Mouse (Mus musculus) liver, postnatal 0 days (tissue): ENCODE data around the gene Krt71. TPM values are rescaled to one million over a fixed set of nuclear protein-coding genes. Genes with fewer than 3 reads are reported as not detected.
A peak's percentile ranks its signal among the peaks of the same experiment; 100 is the strongest.

Experiments
- ATAC-seq: fragments of 200-750 bp; cut with Nextera tagmentation; 2 replicates; pipeline ENCODE4 v1.8.0; 2017; ENCODE audit warnings: mild to moderate bottlenecking, moderate library complexity
- DNase-seq: peaks from one replicate; pipeline ENCODE4 v3.0.0-alpha.2; 2016
- H3K27ac ChIP-seq: fragments of 300-500 bp; sonication (generic); 2 replicates; pipeline ENCODE4 v1.5.1; 2014; ENCODE audit warnings: antibody characterized with exemption, moderate library complexity, mild to moderate bottlenecking, low read depth
- H3K27me3 ChIP-seq: fragments of 300-500 bp; sonication (generic); 2 replicates; pipeline ENCODE4 v1.6.1; 2014; ENCODE audit warnings: low read length, control low read depth, mixed read lengths; ENCODE audit not compliant: insufficient read depth
- H3K36me3 ChIP-seq: fragments of 300-500 bp; sonication (generic); replicated peaks from 2 replicates; pipeline ENCODE4 v1.6.1; 2014; ENCODE audit warnings: mild to moderate bottlenecking, control low read depth, low read length, moderate library complexity, mixed read lengths; ENCODE audit not compliant: insufficient read depth
- H3K4me1 ChIP-seq: fragments of 300-500 bp; sonication (generic); 2 replicates; pipeline ENCODE4 v1.6.1; 2014; ENCODE audit warnings: antibody characterized with exemption, mild to moderate bottlenecking, control low read depth; ENCODE audit not compliant: insufficient read depth
- H3K4me2 ChIP-seq: fragments of 300-500 bp; sonication (generic); 2 replicates; pipeline ENCODE4 v1.6.1; 2014; ENCODE audit warnings: low read depth, mild to moderate bottlenecking, low read length, moderate library complexity, mixed read lengths
- H3K4me3 ChIP-seq: fragments of 300-500 bp; sonication (generic); 2 replicates; pipeline ENCODE4 v1.5.1; 2014; ENCODE audit warnings: low read depth, low read length
- H3K9ac ChIP-seq: fragments of 300-500 bp; sonication (generic); replicated peaks from 2 replicates; pipeline ENCODE4 v1.6.1; 2014; ENCODE audit warnings: mild to moderate bottlenecking, moderate library complexity
- H3K9me3 ChIP-seq: fragments of 300-500 bp; sonication (generic); 2 replicates; pipeline ENCODE4 v1.6.1; 2016; ENCODE audit warnings: mild to moderate bottlenecking, control low read depth, low read length, mixed read lengths
- CTCF ChIP-seq: sonication (generic); IDR thresholded peaks from 2 replicates; pipeline ENCODE4 v1.5.1; 2016; ENCODE audit warnings: antibody characterized with exemption, low read depth
- EP300 ChIP-seq: IDR thresholded peaks from 2 replicates; pipeline ENCODE4 v1.6.1; 2016; ENCODE audit warnings: antibody characterized with exemption, low read depth, mild to moderate bottlenecking
- WGBS: fragments of 180-500 bp; shearing (Covaris S2); extraction: QIAGEN DNeasy Blood & Tissue Kit; methylation state at CpG from one replicate; pipeline ENCODE4 v1.1.7; 2014; ENCODE audit not compliant: insufficient replicate concordance; 5-methylcytosine and 5-hydroxymethylcytosine counted together
- polyA plus RNA-seq: library from polyadenylated mRNA; unstranded; fragments of >200 nt; fragmentation: Nextera tagmentation; extraction: Ambion mirVana; gene quantifications from 2 replicates; pipeline ENCODE4 v1.2.1, GENCODE M21; 2015

The Krt71 gene
- not detected in 2 replicates for polyA plus RNA-seq

DNA sequence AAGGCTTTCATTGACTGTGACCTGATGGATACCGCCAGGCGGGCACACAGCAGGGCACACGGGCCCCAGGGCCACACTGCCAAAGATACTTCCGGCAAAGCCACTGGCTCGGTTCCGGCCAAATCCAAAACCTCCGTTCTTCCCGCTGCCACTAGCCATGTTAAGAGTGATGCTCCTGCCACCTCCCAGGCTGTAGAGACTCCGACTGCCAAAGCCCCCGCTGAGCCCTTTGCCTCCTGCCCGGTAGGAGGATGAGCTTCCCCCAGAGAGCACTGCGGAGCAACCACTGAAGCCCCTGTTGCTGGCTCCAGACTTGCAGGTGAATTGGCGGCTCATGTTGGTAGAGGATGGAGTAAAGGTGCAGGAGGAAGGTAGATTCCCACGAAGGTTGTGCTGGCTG, at the start of gene Krt71:
TSS of gene Krt71 (minus strand) at position 399 of the 400 bp plus-strand sequence.
- ATAC-seq (no peak), DNase-seq (no peak)
- no peaks in the 10 kb centered on the region for H3K36me3 ChIP-seq
- TF ChIP-seq EP300, result no peak
- no peak for TF ChIP-seq CTCF
- 56% methylated on average over 14 of the region's 14 CpGs for whole genome bisulfite sequencing
- H3K4me3 ChIP-seq, result no peak within 1 kb of the TSS
- H3K9ac ChIP-seq, result no peak within 1 kb of the TSS
- no peak within 1 kb of the TSS for H3K4me2 ChIP-seq
- H3K4me1 ChIP-seq, result no peaks in the 10 kb centered on the region
- H3K27ac ChIP-seq, result no peak within 1 kb of the TSS
- no peaks in the 10 kb centered on the region for H3K9me3 ChIP-seq
- 0 out of 2 replicates have a peak, but pooled peaks cover 2% of the 10 kb centered on the region for H3K27me3 ChIP-seq

DNA sequence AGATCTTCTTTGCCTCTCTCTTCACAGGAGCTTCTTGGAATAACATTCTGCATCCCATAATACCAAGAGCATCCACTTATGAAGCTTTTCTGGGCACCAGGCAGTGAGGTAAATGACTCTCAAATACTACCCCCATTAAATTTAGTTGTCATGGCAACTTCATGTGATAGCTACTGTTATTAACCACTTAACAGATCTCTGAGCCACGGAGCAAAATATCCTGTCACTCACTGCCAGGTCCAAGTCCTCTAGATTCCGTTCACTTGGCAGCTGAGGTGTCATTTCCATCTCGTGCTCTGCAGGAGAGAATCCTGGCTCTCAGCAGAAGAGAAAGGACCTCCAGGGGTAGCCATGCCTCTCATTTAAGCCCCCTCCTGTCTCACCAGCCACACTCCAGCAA, 48.0 kb upstream of the Krt71 start:
- Histone ChIP-seq H3K4me2 (no peak overlapping the region), H3K9me3 (no peaks in the 10 kb centered on the region), H3K36me3 (no peaks in the 10 kb centered on the region), H3K27ac (no peak overlapping the region), H3K4me3 (no peak overlapping the region), H3K27me3 (no peaks in the 10 kb centered on the region), H3K9ac (no peak overlapping the region), H3K4me1 (no peaks in the 10 kb centered on the region)
- TF ChIP-seq EP300 (no peak), CTCF (no peak)
- DNase-seq (no peak), ATAC-seq (no peak)
- WGBS, result 20% methylated on average over 3 of the region's 3 CpGs

DNA sequence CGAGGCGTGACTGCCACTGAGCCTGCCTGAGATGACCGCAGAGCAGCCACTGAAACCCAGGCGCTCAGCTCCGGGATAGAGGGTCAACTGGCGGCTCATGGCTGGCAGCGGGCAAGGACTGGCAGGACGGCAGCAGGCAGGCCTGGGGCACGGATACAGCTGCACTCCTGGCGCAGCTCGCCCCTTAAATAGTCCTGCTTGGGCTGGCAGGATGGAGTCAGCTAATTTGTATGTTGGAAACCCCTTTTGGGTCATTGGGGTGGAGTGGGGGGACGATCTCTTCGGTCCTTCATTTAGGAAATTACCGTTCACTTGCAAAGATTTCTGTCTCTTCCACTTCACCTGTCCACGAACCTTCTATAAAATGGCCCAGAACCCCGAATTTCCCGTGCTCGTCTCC, 43.5 kb upstream of the Krt71 start, which contains the start of gene Krt72:
TSS of gene Krt72 (minus strand) at position 101 of the 400 bp plus-strand sequence.
- TF ChIP-seq CTCF, result no peak
- TF ChIP-seq EP300, result no peak

DNA sequence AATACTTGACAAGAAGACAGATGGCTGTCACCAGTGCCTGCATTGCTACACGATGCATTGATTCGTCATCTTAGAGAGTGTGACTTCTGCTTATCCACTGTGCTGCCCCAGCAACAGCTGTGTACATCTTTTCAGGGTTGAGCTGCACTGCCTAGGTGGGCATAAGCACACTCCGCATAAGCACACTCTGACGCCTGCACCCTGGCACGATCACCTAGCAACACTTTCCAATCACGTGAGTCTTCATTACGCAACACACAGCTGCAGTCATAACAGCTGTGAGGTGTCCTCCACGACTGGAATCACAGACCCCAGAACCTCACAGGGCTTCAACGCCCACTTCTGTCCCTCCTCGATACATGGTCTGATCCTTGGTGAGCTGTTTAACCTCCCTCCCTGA, 30.5 kb upstream of the Krt71 start:
- Histone ChIP-seq H3K9me3 (no peaks in the 10 kb centered on the region), H3K27me3 (peaks cover 3% of the 10 kb centered on the region; the same call in 1 of the 2 replicates), H3K27ac (no peak overlapping the region), H3K4me1 (no peaks in the 10 kb centered on the region), H3K4me3 (no peak overlapping the region), H3K36me3 (no peaks in the 10 kb centered on the region), H3K9ac (no peak overlapping the region), H3K4me2 (no peak overlapping the region)
- DNase-seq, result no peak
- TF ChIP-seq CTCF, result no peak
- TF ChIP-seq EP300, result no peak
- ATAC-seq, result no peak
- 55% methylated on average over 10 of the region's 10 CpGs for WGBS

More for the DNA sequence above, 43.5 kb upstream of the Krt71 start, which contains the start of gene Krt72:
- H3K27me3 ChIP-seq, result no peaks in the 10 kb centered on the region
- no peaks in the 10 kb centered on the region for H3K4me1 ChIP-seq
- H3K27ac ChIP-seq, result no peak within 1 kb of the TSS
- no peak within 1 kb of the TSS for H3K4me3 ChIP-seq
- no peak within 1 kb of the TSS for H3K9ac ChIP-seq
- no peaks in the 10 kb centered on the region for H3K9me3 ChIP-seq
- WGBS, result 79% methylated on average over 18 of the region's 18 CpGs
- DNase-seq (no peak), ATAC-seq (no peak)
- H3K4me2 ChIP-seq, result no peak within 1 kb of the TSS
- no peaks in the 10 kb centered on the region for H3K36me3 ChIP-seq

DNA sequence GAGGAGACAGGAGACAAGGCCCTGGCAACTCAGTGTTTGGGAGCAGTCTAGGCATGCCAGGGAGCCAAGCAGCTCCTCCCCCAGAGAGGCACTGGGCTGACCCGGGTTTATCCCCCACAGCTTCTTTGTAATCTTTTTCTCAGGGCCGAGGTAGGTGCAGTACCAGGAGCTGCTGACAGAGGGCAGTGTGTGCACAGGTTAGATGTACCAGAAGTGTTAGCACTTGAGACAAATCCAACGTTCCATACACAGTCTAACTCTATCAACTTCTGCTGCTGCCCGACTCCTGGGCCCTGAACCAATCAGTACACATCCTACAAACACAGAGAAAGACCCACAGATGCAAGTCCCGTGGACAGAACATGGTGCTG, 29.8 kb upstream of the Krt71 start:
- no peaks in the 10 kb centered on the region for H3K4me1 ChIP-seq
- H3K4me2 ChIP-seq, result no peak overlapping the region
- no peak for TF ChIP-seq EP300
- TF ChIP-seq CTCF, result peak; percentile 90
- H3K27me3 ChIP-seq, result peaks cover 3% of the 10 kb centered on the region; the same call in 1 of the 2 replicates
- H3K4me3 ChIP-seq, result no peak overlapping the region
- DNase-seq (peak; percentile 85), ATAC-seq (0 out of 2 replicates have a peak, but pooled peaks have one; percentile 33)
- 5% methylated on average over 5 of the region's 5 CpGs for WGBS
- H3K9me3 ChIP-seq, result no peaks in the 10 kb centered on the region
- H3K9ac ChIP-seq, result no peak overlapping the region
- H3K36me3 ChIP-seq, result no peaks in the 10 kb centered on the region
- no peak overlapping the region for H3K27ac ChIP-seq

DNA sequence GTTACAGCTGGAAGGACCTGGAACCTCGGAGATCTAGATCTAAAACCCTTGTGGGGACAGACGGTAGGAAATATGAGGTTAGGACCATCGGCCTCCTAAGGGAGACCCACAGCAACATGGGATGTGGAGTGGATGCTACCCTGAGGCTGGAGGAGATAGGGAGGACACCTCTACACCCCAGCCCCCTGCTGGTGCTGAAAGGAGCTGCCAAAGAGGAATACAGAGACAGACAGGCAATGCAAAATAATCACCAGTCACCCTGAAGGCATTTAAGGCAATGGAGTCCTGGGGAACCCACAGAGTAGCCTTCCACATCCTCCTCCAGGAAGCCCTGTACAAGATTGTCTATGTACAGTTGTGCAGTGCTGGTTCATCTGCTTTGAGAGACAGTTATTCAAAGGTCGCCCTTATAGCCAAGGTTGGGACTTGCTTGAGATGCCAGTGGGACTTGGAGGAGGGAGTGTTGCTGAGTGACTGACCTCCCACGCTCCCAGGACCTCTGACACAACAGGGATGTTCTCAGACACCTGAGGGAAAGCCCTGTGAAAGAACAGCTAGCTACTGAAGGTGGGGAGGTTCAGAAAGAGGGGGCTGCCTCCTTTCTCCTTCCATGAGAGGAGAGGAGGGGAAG, 29.3 kb upstream of the Krt71 start:
- Histone ChIP-seq H3K4me3 (no peak overlapping the region), H3K9me3 (no peaks in the 10 kb centered on the region), H3K4me2 (no peak overlapping the region), H3K4me1 (no peaks in the 10 kb centered on the region), H3K27ac (no peak overlapping the region), H3K27me3 (peaks cover 3% of the 10 kb centered on the region; the same call in 1 of the 2 replicates), H3K36me3 (no peaks in the 10 kb centered on the region), H3K9ac (no peak overlapping the region)
- DNase-seq, result no peak
- TF ChIP-seq EP300, result no peak
- peak; percentile 51 for TF ChIP-seq CTCF
- ATAC-seq, result no peak
- 57% methylated on average over 5 of the region's 5 CpGs for WGBS
